Mouse (Mus musculus): ENCODE data around the gene Trio.

GRCm38 (mm10) chr15:27862949-27863348, 162.7 kb downstream of the Trio start:
- TF ChIP-seq GATA1 (IDR thresholded peaks at IDR 0.05; ENCODE audit: borderline replicate concordance, low read length), result no peak
- no peak for TF ChIP-seq CTCF (IDR thresholded peaks at IDR 0.05; ENCODE audit: low read depth, low read length)
- no peak for TF ChIP-seq POLR2AphosphoS5 (IDR thresholded peaks at IDR 0.05; ENCODE audit: insufficient replicate concordance, low read depth, low read length)
- TF ChIP-seq TAL1 (conservative IDR thresholded peaks at IDR 0.05; ENCODE audit: low read depth, low read length), result no peak
- no peak for TF ChIP-seq GATA2 (IDR thresholded peaks at IDR 0.05; ENCODE audit: borderline replicate concordance, low read depth, low read length)

All from G1E (cell line).